Mouse (Mus musculus): Measurements from ENCODE around the gene Bud31. TPM values are rescaled to one million over a fixed set of nuclear protein-coding genes. Genes with fewer than 3 reads are reported as not detected.
"Not testable (repeated sequence)": the region's sequence is repeated elsewhere in the genome, so short reads cannot be mapped to it uniquely, and the experiment has no call there.

The Bud31 gene
- total RNA-seq, 2 experiments from 2014 or later, result 74.3 to 76.2 TPM

- DNase-seq, result no peak
These were observed 11.0 kb upstream of the Bud31 start for GRCm38 (mm10) chr5:145129124-145129523.

- not testable (repeated sequence) for DNase-seq
These were observed 10.4 kb upstream of the Bud31 start for GRCm38 (mm10) chr5:145129773-145130172.

GRCm38 (mm10) chr5:145130191-145130590 lies 10.0 kb upstream of the Bud31 start:
- DNase-seq, result peak; percentile 54 to 65

GRCm38 (mm10) chr5:145130995-145131394 lies 9.2 kb upstream of the Bud31 start:
- no peak for DNase-seq

GRCm38 (mm10) chr5:145133275-145133674 lies 6.9 kb upstream of the Bud31 start:
- DNase-seq, result not testable (repeated sequence)

- DNase-seq, result no peak
These were observed 1.3 kb upstream of the Bud31 start for GRCm38 (mm10) chr5:145138836-145139235.

- DNase-seq, result no peak
These were observed 449 bp downstream of the Bud31 start for GRCm38 (mm10) chr5:145140611-145141010.

GRCm38 (mm10) chr5:145147748-145148147 lies 7.6 kb downstream of the Bud31 start:
- no peak for DNase-seq

- DNase-seq, result no peak
These were observed 9.1 kb downstream of the Bud31 start for GRCm38 (mm10) chr5:145149294-145149693.

GRCm38 (mm10) chr5:145152690-145153089 lies 12.5 kb downstream of the Bud31 start:
- DNase-seq, result no peak

GRCm38 (mm10) chr5:145161361-145161760 lies 21.2 kb downstream of the Bud31 start:
- no peak for DNase-seq

GRCm38 (mm10) chr5:145164710-145165109 lies 24.5 kb downstream of the Bud31 start:
- no peak for DNase-seq

- no peak for DNase-seq
These were observed 25.0 kb downstream of the Bud31 start for GRCm38 (mm10) chr5:145165184-145165583.

GRCm38 (mm10) chr5:145166536-145167305 lies 26.6 kb downstream of the Bud31 start, which contains the start of the genes Ptcd1 and Cpsf4:
Gene Ptcd1, minus strand, starts transcription at chr5:145167108.
Gene Cpsf4, plus strand, starts transcription at chr5:145167213.
- DNase-seq, result peak; percentile 98 to 99

- no peak for DNase-seq
These were observed 27.1 kb downstream of the Bud31 start for GRCm38 (mm10) chr5:145167306-145167661.

GRCm38 (mm10) chr5:145178461-145178980 lies 38.4 kb downstream of the Bud31 start:
- DNase-seq, result no peak

- DNase-seq, result no peak
These were observed 45.1 kb downstream of the Bud31 start for GRCm38 (mm10) chr5:145185244-145185643.

GRCm38 (mm10) chr5:145189416-145189815 lies 49.3 kb downstream of the Bud31 start:
- DNase-seq, result no peak

- no peak for DNase-seq
These were observed 50.2 kb downstream of the Bud31 start for GRCm38 (mm10) chr5:145190373-145190772.

- DNase-seq, result peak; percentile 89 to 91
These were observed 51.0 kb downstream of the Bud31 start for GRCm38 (mm10) chr5:145190875-145191798.

- DNase-seq, result no peak
These were observed 51.8 kb downstream of the Bud31 start, which contains the start of gene Atp5j2 for GRCm38 (mm10) chr5:145191962-145192361. Gene Atp5j2, minus strand, starts transcription at chr5:145192062.

Data from layer of hippocampus, postnatal 36 days (tissue).